Mouse (Mus musculus) cerebellum, adult 2 months (tissue): ENCODE measurements around the gene Baiap2l1. TPM values are rescaled to one million over a fixed set of nuclear protein-coding genes. Genes with fewer than 3 reads are reported as not detected.

Experiments
- DNase-seq, 2 experiments: peaks; one replicate each; pipeline ENCODE4 v3.0.0; 2021
- H3K27ac ChIP-seq: fragments of 200-500 bp; 2 replicates; pipeline ENCODE4 v1.5.1; 2012; ENCODE audit warnings: low read length, control low read depth, inconsistent platforms; ENCODE audit not compliant: insufficient read depth
- H3K27me3 ChIP-seq: fragments of 200-500 bp; 2 replicates; pipeline ENCODE4 v1.6.1; 2012; ENCODE audit warnings: inconsistent platforms, mild to moderate bottlenecking, low read length, moderate library complexity; ENCODE audit not compliant: control insufficient read depth, insufficient read depth
- H3K4me1 ChIP-seq: fragments of 200-500 bp; 2 replicates; pipeline ENCODE4 v1.6.1; 2011; ENCODE audit warnings: low read length; ENCODE audit not compliant: control insufficient read depth, insufficient read depth
- H3K4me3 ChIP-seq: fragments of 200-500 bp; replicated peaks from 2 replicates; pipeline ENCODE3; 2011; ENCODE audit warnings: mild to moderate bottlenecking, low read depth, low read length, control low read depth; ENCODE audit not compliant: insufficient read depth
- CTCF ChIP-seq: fragments of 200-500 bp; IDR thresholded peaks from 2 replicates; pipeline ENCODE4 v1.5.1; 2011; ENCODE audit warnings: low read depth, mild to moderate bottlenecking, control low read depth, low read length, moderate library complexity, borderline replicate concordance; ENCODE audit not compliant: insufficient read depth
- POLR2A ChIP-seq: fragments of 200-500 bp; IDR thresholded peaks from 2 replicates; pipeline ENCODE4 v1.6.1; 2011; ENCODE audit warnings: low read length, control low read depth, borderline replicate concordance; ENCODE audit not compliant: insufficient read depth
- WGBS: fragments of 180-500 bp; shearing (Covaris S2); methylation state at CpG from one replicate; pipeline ENCODE4 v1.1.7; 2018; 5-methylcytosine and 5-hydroxymethylcytosine counted together
- polyA plus RNA-seq: library from polyadenylated mRNA; depleted of rRNA; stranded (reverse); fragments of >200 nt; gene quantifications from 2 replicates; pipeline ENCODE4 v1.2.3, GENCODE M21; 2012

Gene Baiap2l1
- polyA plus RNA-seq, 1 experiment = 0.34 TPM

GRCm38 (mm10) chr5:144314731-144315494 is 43.0 kb downstream of the Baiap2l1 start:
- H3K27me3 ChIP-seq = no peaks in the 10 kb centered on the region
- H3K27ac ChIP-seq = no peak overlapping the region
- no peaks in the 10 kb centered on the region; the same call in 1 of the 2 replicates for H3K4me1 ChIP-seq
- no peak overlapping the region for H3K4me3 ChIP-seq
- WGBS = 90% methylated on average over 12 of the region's 12 CpGs
- TF ChIP-seq CTCF = no peak
- TF ChIP-seq POLR2A = no peak
- no peak for DNase-seq

DNA sequence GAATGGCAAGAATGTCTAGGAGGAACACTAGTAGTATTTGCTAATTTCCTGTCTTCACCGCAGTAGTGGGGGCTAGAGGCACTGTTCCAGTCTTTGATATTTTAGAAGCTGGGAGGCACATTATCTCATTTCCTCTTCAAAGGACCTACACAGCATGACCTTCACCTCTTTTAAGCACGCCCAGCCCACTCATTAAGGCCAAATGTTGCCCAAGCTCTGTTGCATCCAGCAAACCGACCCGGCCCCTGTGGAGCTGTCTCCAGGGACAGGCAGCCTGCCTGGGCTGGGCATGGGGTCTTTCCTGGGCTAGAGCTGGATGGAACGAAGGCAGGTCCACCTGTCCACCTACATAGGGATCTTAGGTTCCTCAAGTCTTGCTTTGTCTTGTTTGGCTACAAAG is 44.6 kb downstream of the Baiap2l1 start:
- Histone ChIP-seq H3K27ac (no peak overlapping the region), H3K4me1 (no peaks in the 10 kb centered on the region; the same call in 1 of the 2 replicates), H3K4me3 (no peak overlapping the region), H3K27me3 (no peaks in the 10 kb centered on the region)
- no peak for DNase-seq
- WGBS = 40% methylated on average over 5 of the region's 5 CpGs
- no peak for TF ChIP-seq CTCF
- no peak for TF ChIP-seq POLR2A

GRCm38 (mm10) chr5:144312183-144312582 is 45.7 kb downstream of the Baiap2l1 start:
- WGBS = 87% methylated on average over 7 of the region's 7 CpGs

GRCm38 (mm10) chr5:144308929-144309328 is 49.0 kb downstream of the Baiap2l1 start:
- Histone ChIP-seq H3K4me3 (no peak overlapping the region), H3K4me1 (no peaks in the 10 kb centered on the region; the same call in 1 of the 2 replicates), H3K27ac (no peak overlapping the region), H3K27me3 (no peaks in the 10 kb centered on the region)
- TF ChIP-seq POLR2A (no peak), CTCF (no peak)
- 74% methylated on average over 4 of the region's 4 CpGs for WGBS
- no peak for DNase-seq

More at GRCm38 (mm10) chr5:144312183-144312582, 45.7 kb downstream of the Baiap2l1 start:
- DNase-seq = no peak
- no peaks in the 10 kb centered on the region for H3K27me3 ChIP-seq
- H3K4me1 ChIP-seq = no peaks in the 10 kb centered on the region; the same call in 1 of the 2 replicates
- no peak overlapping the region for H3K27ac ChIP-seq
- TF ChIP-seq CTCF = no peak
- H3K4me3 ChIP-seq = no peak overlapping the region

- no peak overlapping the region for H3K27ac ChIP-seq
- no peak for DNase-seq
- H3K4me1 ChIP-seq = no peaks in the 10 kb centered on the region
- H3K27me3 ChIP-seq = no peaks in the 10 kb centered on the region
- TF ChIP-seq CTCF (no peak), POLR2A (no peak)
- no peak overlapping the region for H3K4me3 ChIP-seq
- WGBS = 93% methylated on average over 2 of the region's 2 CpGs
These were observed 54.8 kb downstream of the Baiap2l1 start for GRCm38 (mm10) chr5:144303071-144303470.

DNA sequence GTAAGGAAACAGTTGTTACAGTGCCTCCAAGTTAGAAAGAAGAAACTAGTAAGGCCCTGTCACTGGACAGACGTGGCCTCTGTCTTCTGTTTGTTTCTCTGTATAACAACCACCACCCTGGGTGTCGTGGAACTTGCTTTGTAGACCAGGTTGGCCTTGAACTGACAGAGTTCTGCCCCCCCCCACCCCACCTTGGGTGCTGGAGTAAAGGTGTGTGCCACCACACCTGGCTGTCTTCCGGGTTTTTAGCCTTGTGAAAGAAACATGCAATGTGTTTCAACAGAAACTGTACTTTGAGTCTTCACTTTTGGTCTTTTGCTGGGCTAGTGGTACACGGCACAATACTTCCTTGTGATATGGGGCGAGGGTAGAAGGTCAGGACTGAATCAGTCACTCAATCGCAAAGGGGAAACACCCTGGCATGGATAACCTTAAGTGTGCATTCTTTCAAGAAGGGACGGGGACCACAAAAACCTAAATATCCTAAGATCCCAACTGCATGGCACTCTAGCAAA is 61.8 kb downstream of the Baiap2l1 start:
- no peaks in the 10 kb centered on the region for H3K4me1 ChIP-seq
- WGBS = 86% methylated on average over 7 of the region's 7 CpGs
- TF ChIP-seq CTCF (no peak), POLR2A (no peak)
- no peak overlapping the region for H3K27ac ChIP-seq
- no peaks in the 10 kb centered on the region for H3K27me3 ChIP-seq
- H3K4me3 ChIP-seq = no peak overlapping the region
- DNase-seq = no peak

DNA sequence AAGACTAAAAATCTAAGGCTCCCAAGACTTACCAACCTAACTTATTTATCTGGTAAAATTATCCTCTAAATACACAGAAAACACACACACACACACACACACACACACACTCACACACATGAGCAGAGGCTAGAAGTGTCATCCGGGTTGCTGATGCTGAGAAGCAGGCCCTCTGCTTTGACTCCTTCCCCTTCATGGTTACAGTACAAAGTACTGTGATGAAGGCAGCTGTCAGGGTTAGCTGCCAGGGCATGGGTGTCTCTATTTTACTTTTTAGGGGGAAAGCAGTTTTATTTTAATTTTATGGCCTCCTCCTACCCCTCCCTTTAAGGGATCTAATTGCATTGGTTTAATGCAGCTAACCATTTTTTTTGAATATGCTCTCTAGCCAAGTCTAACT is 62.6 kb downstream of the Baiap2l1 start:
- no peaks in the 10 kb centered on the region for H3K4me1 ChIP-seq
- WGBS = 76% methylated on average over 1 of the region's 1 CpGs
- H3K27me3 ChIP-seq = no peaks in the 10 kb centered on the region
- H3K4me3 ChIP-seq = no peak overlapping the region
- H3K27ac ChIP-seq = no peak overlapping the region
- no peak for TF ChIP-seq POLR2A
- TF ChIP-seq CTCF = no peak
- DNase-seq = no peak

DNA sequence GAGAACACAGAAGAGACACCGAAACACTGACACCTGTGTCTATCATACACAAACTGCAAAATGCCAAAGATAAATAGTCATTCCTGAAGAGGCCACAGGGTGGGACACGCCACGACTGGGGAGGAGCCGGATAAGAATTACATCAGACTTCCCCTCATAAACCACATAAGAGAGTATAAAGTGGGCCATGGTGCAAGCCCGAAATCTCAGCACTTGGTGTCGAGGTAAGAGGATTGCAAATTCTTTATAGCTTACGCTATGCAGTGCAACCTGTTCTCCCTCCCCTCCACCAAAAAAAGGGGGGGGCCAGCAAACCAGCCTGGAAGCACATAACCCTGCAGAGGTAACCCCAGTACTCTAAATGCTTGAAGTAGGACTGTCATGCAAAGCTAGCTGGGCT is 63.0 kb downstream of the Baiap2l1 start:
- H3K27me3 ChIP-seq = no peaks in the 10 kb centered on the region
- H3K4me3 ChIP-seq = no peak overlapping the region
- no peaks in the 10 kb centered on the region for H3K4me1 ChIP-seq
- 87% methylated on average over 7 of the region's 7 CpGs for WGBS
- TF ChIP-seq POLR2A (no peak), CTCF (no peak)
- H3K27ac ChIP-seq = no peak overlapping the region
- no peak for DNase-seq

- no peak for TF ChIP-seq POLR2A
- no peak for TF ChIP-seq CTCF
- no peak overlapping the region for H3K4me3 ChIP-seq
- no peak overlapping the region for H3K27ac ChIP-seq
- no peaks in the 10 kb centered on the region for H3K4me1 ChIP-seq
- no peak for DNase-seq
- 91% methylated on average over 4 of the region's 4 CpGs for WGBS
- no peaks in the 10 kb centered on the region for H3K27me3 ChIP-seq
These were observed 68.0 kb downstream of the Baiap2l1 start for GRCm38 (mm10) chr5:144289769-144290440.
